Mouse (Mus musculus): ENCODE results near the gene Pmf1.

DNA sequence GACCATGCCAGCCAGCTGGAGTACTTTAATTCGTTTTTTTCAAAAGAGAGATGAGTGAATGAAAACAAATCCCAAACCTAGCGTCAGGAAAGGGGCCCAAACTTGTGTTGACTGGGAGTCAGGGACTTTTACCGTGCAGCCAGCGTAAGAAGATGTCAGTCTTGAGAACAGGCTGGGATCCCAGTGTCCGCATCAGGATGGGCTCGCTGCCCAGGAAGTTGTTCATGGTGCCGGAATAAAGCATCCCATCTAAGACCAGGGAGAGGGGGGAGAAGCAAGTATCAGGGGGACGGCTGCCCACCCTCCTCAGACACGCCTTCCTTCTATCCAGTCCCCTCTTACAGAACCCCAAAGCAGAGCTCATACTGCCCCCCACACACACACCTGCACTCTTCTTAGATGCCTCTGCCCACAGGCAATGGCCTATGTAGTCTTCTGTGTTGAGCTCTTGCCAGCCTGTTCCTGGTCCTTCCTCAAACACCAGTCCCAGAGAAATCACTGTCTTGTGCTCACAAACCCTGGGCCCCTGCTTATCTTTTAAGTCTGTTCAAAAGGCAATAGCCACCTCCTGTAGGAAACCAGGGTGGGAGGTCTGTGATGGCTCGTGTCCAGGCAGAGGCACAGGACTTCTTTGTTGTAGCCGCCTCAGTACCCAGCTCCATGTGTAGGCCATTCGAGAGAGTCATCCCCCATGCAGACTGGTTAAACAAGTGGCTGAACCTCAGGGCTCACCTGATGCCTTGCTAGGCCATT, 40.4 kb upstream of the Pmf1 start:
- no peak for TF ChIP-seq CTCF (IDR thresholded peaks at IDR 0.05; ENCODE audit: low read depth, low read length)
- no peak for TF ChIP-seq POLR2A (IDR thresholded peaks at IDR 0.05; ENCODE audit: insufficient read depth, low read length)

All from ES-Bruce4 (cell line).